Comparison of ENCODE assay signal across 15 mouse cellular contexts in the genomic region with DNA sequence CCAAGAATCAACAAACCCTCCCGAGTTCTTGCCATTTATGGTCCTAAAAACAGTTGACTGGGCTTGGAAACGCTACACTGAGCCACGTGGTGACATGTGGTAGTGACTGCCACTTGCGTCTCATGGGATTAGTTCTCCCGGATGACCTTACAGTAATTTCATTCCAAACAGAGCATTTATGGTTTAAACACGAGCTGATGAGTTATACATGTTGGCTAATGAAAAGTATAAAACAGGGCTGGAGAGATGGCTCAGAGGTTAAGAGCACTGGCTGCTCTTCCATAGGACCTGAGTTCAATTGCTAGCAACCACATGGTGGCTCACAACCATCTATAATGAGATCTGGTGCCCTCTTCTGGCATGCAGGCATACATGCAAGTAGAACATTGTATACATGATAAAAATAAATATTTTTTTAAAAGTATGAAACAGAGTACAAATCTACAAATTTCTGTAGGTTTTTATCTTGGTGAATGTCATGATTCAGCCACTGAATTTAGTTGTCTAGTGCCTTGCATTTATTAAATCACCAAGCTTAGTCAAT. TPM values are rescaled to one million over a fixed set of nuclear protein-coding genes. Genes with fewer than 3 reads are reported as not detected.
DNase-seq lines count a peak whose midpoint lies in the region; TF ChIP-seq lines count a peak whose summit lies in the region.
"Had no signal": no experiment of that assay in that cellular context is flagged by ENCODE, and none has a peak within 500 bp of the region (broad histone marks: within the 10 kb centered on the region; RNA-seq: fewer than 3 reads in every experiment).

No protein-coding gene starts in this region.

- no peak for TF ChIP-seq POLR2A in CH12.LX (IDR thresholded peaks at IDR 0.05; ENCODE audit: low read depth, low read length)

- dilution Hi-C loops in CH12.LX (cut with MboI; ENCODE audit: extremely low pct_ligation_motif_present, extremely low pct_unique_long_range_greater_than_20kb, low sequenced_read_pairs), result no loop called here

- H3K27me3 ChIP-seq in CH12.LX (replicated peaks), result no peaks in the 10 kb centered on the region
- H3K27me3 ChIP-seq in limb, embryonic 10.5 days (ENCODE audit: low read depth, poor library complexity, severe bottlenecking), result no peaks in the 10 kb centered on the region
- H3K27me3 ChIP-seq: forebrain, embryonic 15.5 days had no signal

- H3K36me3 ChIP-seq in CH12.LX (replicated peaks in 1 of 2; ENCODE audit: control insufficient read depth in 1 of 2, insufficient read depth in 1 of 2, low read length in 1 of 2), result peaks cover 0 to 10% of the 10 kb centered on the region in 2 experiments
- peaks cover 13% of the 10 kb centered on the region; the same call in 1 of the 2 replicates for H3K36me3 ChIP-seq in limb, embryonic 10.5 days
- H3K36me3 ChIP-seq: forebrain, embryonic 15.5 days; midbrain, embryonic 13.5 days had no signal

- no peak for DNase-seq in layer of hippocampus, adult 2 months (ENCODE audit: low spot score in 2 of 2)
- DNase-seq in layer of hippocampus, postnatal 10 days (ENCODE audit: low spot score in 2 of 2), result no peak
- DNase-seq in B cell, adult 2 months, result peak; percentile 31 to 45
- DNase-seq in CH12.LX (ENCODE audit: extremely low read depth), result no peak
- peak; percentile 22 for DNase-seq in WW6 (ENCODE audit: low read depth, low spot score)
- no peak for DNase-seq in limb, embryonic 10.5 days (ENCODE audit: low spot score)
- DNase-seq in right cerebral cortex, postnatal 25 days, result no peak
- DNase-seq: cerebellum, postnatal 25 days; heart, postnatal 36 days; kidney, postnatal 10 days; layer of hippocampus, adult 9-11 months; lung, postnatal 4 days had no signal

- peak; percentile 14 for TF ChIP-seq RAD21 in CH12.LX (IDR thresholded peaks at IDR 0.05; ENCODE audit: low read depth, low read length)

- H3K9ac ChIP-seq in CH12.LX (ENCODE audit: insufficient read depth, low read depth), result no peak overlapping the region
- H3K9ac ChIP-seq: forebrain, embryonic 15.5 days had no signal

- H3K4me1 ChIP-seq in CH12.LX (ENCODE audit: control insufficient read depth in 1 of 2, insufficient read depth in 2 of 2), result peaks cover 0 to 28% of the 10 kb centered on the region in 2 experiments; a peak in 2 of 4 replicates
- peaks cover 23% of the 10 kb centered on the region for H3K4me1 ChIP-seq in limb, embryonic 10.5 days

- peaks cover 29% of the 10 kb centered on the region for H3K79me2 ChIP-seq in CH12.LX (replicated peaks; ENCODE audit: control insufficient read depth, extremely low read depth, insufficient read depth, poor library complexity, severe bottlenecking)

- no peak overlapping the region for H3K27ac ChIP-seq in layer of hippocampus, adult 2 months
- H3K27ac ChIP-seq in CH12.LX (ENCODE audit: insufficient read depth, low read depth), result no peak overlapping the region
- no peak overlapping the region for H3K27ac ChIP-seq in limb, embryonic 10.5 days
- H3K27ac ChIP-seq: forebrain, embryonic 15.5 days; heart, embryonic 10.5 days; midbrain, embryonic 13.5 days had no signal

- peaks cover 6% of the 10 kb centered on the region for H3K9me3 ChIP-seq in CH12.LX (replicated peaks; ENCODE audit: low read length)
- H3K9me3 ChIP-seq in limb, embryonic 10.5 days (replicated peaks), result no peaks in the 10 kb centered on the region
- H3K9me3 ChIP-seq: forebrain, embryonic 15.5 days; heart, embryonic 10.5 days; midbrain, embryonic 13.5 days had no signal

- no peak for TF ChIP-seq EP300 in CH12.LX (IDR thresholded peaks at IDR 0.05; ENCODE audit: low read length)

- TF ChIP-seq CTCF in layer of hippocampus, adult 2 months (conservative IDR thresholded peaks at IDR 0.05), result peak; percentile 63
- peak; percentile 16 to 64; a peak in 3 of 4 replicates for TF ChIP-seq CTCF in CH12.LX (conservative IDR thresholded peaks at IDR 0.05 in 1 of 2, IDR thresholded peaks at IDR 0.05 in 1 of 2; ENCODE audit: low read depth in 2 of 2, low read length in 2 of 2)

- no peak overlapping the region for H3K4me2 ChIP-seq in CH12.LX (ENCODE audit: insufficient read depth, low read depth, poor library complexity, severe bottlenecking)

- WGBS in limb, embryonic 10.5 days, result 86% methylated on average over 6 of the region's 6 CpGs

- in situ Hi-C loops in CH12.LX (cut with MboI; ENCODE audit: low pct_ligation_motif_present, low pct_unique_long_range_greater_than_20kb, low sequenced_read_pairs), result loop anchor here (25.0 kb wide), 1 partner anchor 425 kb away; a partner anchor contains a TSS

- H3K4me3 ChIP-seq in layer of hippocampus, adult 2 months, result no peak overlapping the region
- no peak overlapping the region for H3K4me3 ChIP-seq in CH12.LX (replicated peaks in 1 of 3; ENCODE audit: low read depth in 2 of 3, low read length in 2 of 3, poor library complexity in 1 of 3)
- H3K4me3 ChIP-seq in limb, embryonic 10.5 days, result no peak overlapping the region
- H3K4me3 ChIP-seq: forebrain, embryonic 15.5 days had no signal

TF ChIP-seq in CH12.LX, 34 proteins besides CTCF, POLR2A, EP300 and RAD21:
- no peak for TF ChIP-seq POLR2AphosphoS2 (IDR thresholded peaks at IDR 0.05; ENCODE audit: low read depth, low read length)

RNA-seq across cellular contexts. Expression of a gene that starts 1.8 kb away (rescaled TPM):
- under 1 TPM; 0.18 to 0.44 TPM for total RNA-seq in layer of hippocampus, adult 2 months (2021)
- under 1 TPM; 0.40 to 0.46 TPM for total RNA-seq in layer of hippocampus, postnatal 10 days (2021)
- total RNA-seq in CH12.LX (2012; rRNA removed) (0.25 and 0.64 TPM in 2 replicates), CH12.LX (2014; rRNA removed) (0.44 and 0.58 TPM in 2 replicates)
- 0.24 and 0.27 TPM in 2 replicates for polyA plus RNA-seq in CH12.LX (2012; ENCODE audit: insufficient read length, low read depth)
- 0.16 and 0.23 TPM in 2 replicates for polyA plus RNA-seq in limb, embryonic 10.5 days (2016; fragmentation: Nextera tagmentation; extraction: Ambion mirVana)

RNA-seq across cellular contexts. Expression of a gene that starts 1.8 kb away (rescaled TPM):
- 10 to 100 TPM; 14.8 to 16.9 TPM for total RNA-seq in layer of hippocampus, adult 2 months (2021)
- 10 to 100 TPM; 17.1 to 17.6 TPM for total RNA-seq in layer of hippocampus, postnatal 10 days (2021)
- 32.4 and 39.9 TPM in 2 replicates for total RNA-seq in CH12.LX (2012; rRNA removed)
- 28.7 and 29.9 TPM in 2 replicates for total RNA-seq in CH12.LX (2014; rRNA removed)
- 38.7 and 44.2 TPM in 2 replicates for polyA plus RNA-seq in CH12.LX (2012; ENCODE audit: insufficient read length, low read depth)
- polyA plus RNA-seq in limb, embryonic 10.5 days (2016; fragmentation: Nextera tagmentation; extraction: Ambion mirVana), result 37.4 and 39.8 TPM in 2 replicates

RNA-seq across cellular contexts. Expression of a gene that starts 18.6 kb away (rescaled TPM):
- 10 to 100 TPM; 25.3 to 25.7 TPM for total RNA-seq in layer of hippocampus, adult 2 months (2021)
- 10 to 100 TPM; 31.0 to 35.3 TPM for total RNA-seq in layer of hippocampus, postnatal 10 days (2021)
- total RNA-seq in CH12.LX (2012; rRNA removed) (45.2 and 63.5 TPM in 2 replicates), CH12.LX (2014; rRNA removed) (40.9 and 45.7 TPM in 2 replicates)
- 97.4 and 101 TPM in 2 replicates for polyA plus RNA-seq in CH12.LX (2012; ENCODE audit: insufficient read length, low read depth)
- polyA plus RNA-seq in limb, embryonic 10.5 days (2016; fragmentation: Nextera tagmentation; extraction: Ambion mirVana), result 46.8 and 47.1 TPM in 2 replicates

Comparison
In these comparisons a context has a peak if more than half of its experiments do, and no peak if none do; other contexts are left out.
1. DNase-seq: peak in B cell, adult 2 months (2 of 2) and WW6 (single experiment); none in layer of hippocampus, adult 2 months (0 of 2), layer of hippocampus, postnatal 10 days (0 of 2), CH12.LX (single experiment), limb, embryonic 10.5 days (single experiment) and right cerebral cortex, postnatal 25 days (single experiment).